Mouse (Mus musculus): Measurements from ENCODE around the gene Rnps1.

Gene Rnps1

GRCm38 (mm10) chr17:24469910-24470602 is 55.7 kb downstream of the Rnps1 start, which contains the start of the genes E4f1 and Pgp:
Gene E4f1, minus strand, starts transcription at chr17:24470313.
Gene Pgp, plus strand, starts transcription at chr17:24470392.
- peak; percentile 99 for DNase-seq (ENCODE audit: low read depth, low spot score)

- no peak for DNase-seq (ENCODE audit: low read depth, low spot score)
These were observed 56.5 kb downstream of the Rnps1 start for GRCm38 (mm10) chr17:24470701-24471527.

DNA sequence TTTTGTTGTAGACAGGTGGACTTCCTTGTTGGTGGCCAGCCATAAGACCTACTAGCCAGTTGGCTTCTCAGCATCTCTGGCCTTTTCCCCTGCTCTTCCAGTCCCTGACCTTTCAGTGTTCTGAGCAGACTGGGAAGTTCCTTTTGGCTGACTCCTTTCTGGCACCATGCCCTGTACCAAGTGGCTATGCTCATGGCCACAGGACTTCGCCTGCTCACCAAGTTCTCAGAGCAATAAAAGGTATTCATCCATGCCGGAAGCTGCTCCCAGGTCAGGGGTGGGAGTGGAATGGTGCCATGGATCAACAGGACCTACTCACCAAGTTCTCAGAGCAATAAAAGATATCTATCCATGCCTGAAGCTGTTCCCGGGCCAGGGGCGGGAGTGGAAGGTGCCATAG is 58.1 kb downstream of the Rnps1 start:
- no peak for DNase-seq (ENCODE audit: low read depth, low spot score)

GRCm38 (mm10) chr17:24473612-24474275 is 59.4 kb downstream of the Rnps1 start, which contains the start of gene Bricd5:
Gene Bricd5, plus strand, starts transcription at chr17:24473884.
- no peak for DNase-seq (ENCODE audit: low read depth, low spot score)

GRCm38 (mm10) chr17:24474557-24474956 is 60.2 kb downstream of the Rnps1 start:
- no peak for DNase-seq (ENCODE audit: low read depth, low spot score)
